Mouse (Mus musculus) MEL (cell line): ENCODE measurements around the gene Olfr465-ps1.

ENCODE experiments used
- CTCF ChIP-seq, 3 experiments: IDR thresholded peaks in 2 of 3; conservative IDR thresholded peaks in 1 of 3; 2 replicates each; pipeline ENCODE4 v1.5.1; 2011 to 2012; ENCODE audit warnings: low read length in 3 of 3, low read depth in 2 of 3, mild to moderate bottlenecking in 2 of 3, improper control_type of control experiment in 1 of 3, inconsistent platforms in 1 of 3, mixed read lengths in 1 of 3, moderate library complexity in 1 of 3; ENCODE audit not compliant: control insufficient read depth in 1 of 3, insufficient read depth in 1 of 3, poor library complexity in 1 of 3, severe bottlenecking in 1 of 3
- EP300 ChIP-seq, 2 experiments: IDR thresholded peaks; 2 replicates each; pipeline ENCODE4 v1.6.1; 2011; ENCODE audit warnings: improper control_type of control experiment in 2 of 2, low read length in 2 of 2, low read depth in 1 of 2, mild to moderate bottlenecking in 1 of 2
- GATA1 ChIP-seq: IDR thresholded peaks from 2 replicates; pipeline ENCODE4 v1.6.1; 2011; ENCODE audit warnings: low read depth, low read length, improper control_type of control experiment
- MAX ChIP-seq: IDR thresholded peaks from 2 replicates; pipeline ENCODE4 v1.6.1; 2011; ENCODE audit warnings: low read length, improper control_type of control experiment
- MXI1 ChIP-seq: IDR thresholded peaks from 2 replicates; pipeline ENCODE4 v1.6.1; 2011; ENCODE audit warnings: mild to moderate bottlenecking, low read depth, low read length, improper control_type of control experiment
- MYB ChIP-seq: IDR thresholded peaks from 2 replicates; pipeline ENCODE4 v1.6.1; 2011; ENCODE audit warnings: mild to moderate bottlenecking, low read depth, low read length, improper control_type of control experiment

DNA sequence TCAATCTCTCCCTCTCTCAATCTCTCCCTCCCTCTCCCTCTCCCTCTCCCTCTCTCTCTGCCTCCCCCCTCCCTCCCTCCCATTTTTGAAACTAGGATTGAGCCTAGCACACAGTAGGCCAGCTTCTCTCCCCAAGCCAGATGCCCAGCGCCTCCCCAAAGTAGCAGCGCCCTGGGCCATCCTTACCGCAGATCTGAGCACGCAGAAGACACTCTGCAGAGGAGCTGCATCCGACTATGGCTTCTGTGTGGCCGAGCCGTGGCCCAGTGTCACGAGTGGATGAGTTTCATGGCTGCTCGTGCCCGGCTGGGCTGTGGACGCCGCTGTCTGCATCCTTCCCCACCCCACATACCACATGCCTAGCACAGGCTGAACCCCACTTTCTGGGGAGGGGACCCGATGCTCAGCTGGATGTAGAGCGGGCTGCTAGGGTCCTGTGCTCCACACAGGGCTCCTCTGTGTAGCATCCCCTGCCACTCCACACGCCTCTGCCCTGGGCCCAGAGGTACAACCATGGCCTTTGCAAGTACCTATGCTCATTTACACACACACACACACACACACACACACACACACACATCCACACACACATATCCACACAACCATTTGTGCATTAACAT, 38.7 kb downstream of the Olfr465-ps1 start:
- TF ChIP-seq MYB (no peak), MXI1 (no peak), EP300 (IDR thresholded peaks at IDR 0.05; ENCODE audit: low read depth in 1 of 2, low read length in 2 of 2) (no peak), MAX (no peak), GATA1 (no peak), CTCF (IDR thresholded peaks at IDR 0.05 in 2 of 3, conservative IDR thresholded peaks at IDR 0.05 in 1 of 3; ENCODE audit: control insufficient read depth in 1 of 3, insufficient read depth in 1 of 3, low read depth in 2 of 3, low read length in 3 of 3, poor library complexity in 1 of 3, severe bottlenecking in 1 of 3) (no peak)
